Mouse (Mus musculus): ENCODE measurements at regions not wholly inside any gene's neighbourhood (a gene's known extent, or its start where the extent isn't known, plus 50 kb on each side); places are given as distances from the start of the nearest gene placed in this dataset.

DNA sequence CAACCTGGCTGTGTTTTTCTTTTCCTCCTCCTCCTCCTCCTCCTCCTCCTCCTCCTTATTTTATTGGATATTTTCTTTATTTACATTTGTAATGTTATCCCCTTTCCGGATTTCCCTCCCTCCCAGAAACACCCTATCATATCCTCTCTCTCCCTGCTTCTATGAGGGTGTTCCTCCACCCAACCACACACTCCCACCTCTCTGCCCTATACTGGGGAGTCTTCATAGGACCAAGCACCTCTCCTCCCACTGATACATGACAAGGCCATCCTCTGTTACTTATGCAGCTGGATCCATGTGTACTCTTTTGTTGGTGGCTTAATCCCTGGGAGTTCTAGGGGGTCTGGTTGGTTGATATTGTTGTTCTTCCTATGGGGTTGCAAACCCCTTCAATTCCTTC is 230.6 kb downstream of the Pcsk1 start:
- no peak for TF ChIP-seq GATA1 (IDR thresholded peaks at IDR 0.05; ENCODE audit: borderline replicate concordance, low read length)
- no peak for TF ChIP-seq FLI1 (IDR thresholded peaks at IDR 0.05; ENCODE audit: low read length)

Data from megakaryocyte, embryonic 14.5 days (primary cell).